13 mouse cellular contexts compared by ENCODE assay signal in the genomic region with DNA sequence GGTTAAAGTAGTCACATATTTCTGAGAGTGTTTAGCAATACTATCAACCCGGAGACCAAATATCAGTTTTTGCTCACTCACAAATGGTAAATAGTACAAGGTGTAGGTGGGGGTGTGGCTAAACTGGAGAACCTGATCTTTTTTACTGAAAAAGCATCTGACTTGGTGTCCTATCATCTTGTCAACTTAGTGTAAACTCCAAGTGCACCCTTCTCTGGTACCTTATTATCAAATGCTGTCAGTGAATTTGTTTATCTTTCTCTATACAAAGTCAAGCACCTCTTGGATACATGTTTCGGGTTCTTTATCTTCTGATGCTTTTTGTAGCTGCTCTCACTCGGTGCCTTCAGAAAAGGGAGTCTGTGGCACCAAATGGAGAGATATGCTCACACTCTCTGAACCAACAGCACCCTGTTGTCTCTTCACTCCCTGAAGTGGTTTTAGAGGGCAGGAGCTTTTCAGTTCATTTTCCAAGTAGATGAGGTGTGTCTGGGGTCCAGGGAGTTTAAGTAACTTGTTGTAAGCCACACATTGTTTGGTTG.
"Had no signal": no experiment of that assay in that cellular context is flagged by ENCODE, and none has a peak within 500 bp of the region (broad histone marks: within the 10 kb centered on the region; RNA-seq: fewer than 3 reads in every experiment).

No protein-coding gene starts in this region.

- H3K27ac ChIP-seq: layer of hippocampus, adult 2 months; midbrain, embryonic 12.5 days; neural tube, embryonic 13.5 days had no signal

- H3K9ac ChIP-seq: midbrain, embryonic 12.5 days; neural tube, embryonic 13.5 days had no signal

- H3K4me3 ChIP-seq: layer of hippocampus, adult 2 months; midbrain, embryonic 12.5 days; neural tube, embryonic 13.5 days had no signal

- H3K36me3 ChIP-seq: midbrain, embryonic 12.5 days; neural tube, embryonic 13.5 days had no signal

- H3K4me1 ChIP-seq: midbrain, embryonic 12.5 days had no signal

- ATAC-seq: intestine, embryonic 16.5 days; lung, postnatal 0 days; midbrain, embryonic 16.5 days had no signal

- DNase-seq: kidney, adult 8-10 months; kidney, postnatal 25 days; left cerebral cortex, postnatal 4 days; lung, adult 2 months; lung, postnatal 36 days; right cerebral cortex, postnatal 14 days; thymus, postnatal 36 days had no signal

- H3K9me3 ChIP-seq: midbrain, embryonic 12.5 days; neural tube, embryonic 13.5 days had no signal

- H3K4me2 ChIP-seq: midbrain, embryonic 12.5 days; neural tube, embryonic 13.5 days had no signal
